In genomic region chr1:126652085-126652484, GRCm38 (mm10) we compare ENCODE assay signal across 19 mouse cellular contexts.
DNase-seq lines count a peak whose midpoint lies in the region; ATAC-seq and TF ChIP-seq lines count a peak whose summit lies in the region.
"Had no signal": no experiment of that assay in that cellular context is flagged by ENCODE, and none has a peak within 500 bp of the region (broad histone marks: within the 10 kb centered on the region; RNA-seq: fewer than 3 reads in every experiment).

No protein-coding gene starts in this region.

- peak; percentile 34; the same call in 1 of the 2 replicates for ATAC-seq in intestine, embryonic 16.5 days
- ATAC-seq in intestine, embryonic 15.5 days = no peak
- ATAC-seq in intestine, postnatal 0 days = peak; percentile 63
- ATAC-seq in liver, embryonic 15.5 days (ENCODE audit: insufficient read depth) = peak; percentile 66
- ATAC-seq: forebrain, embryonic 14.5 days had no signal

- no peaks in the 10 kb centered on the region for H3K4me1 ChIP-seq in intestine, embryonic 16.5 days (ENCODE audit: control insufficient read depth, insufficient read depth, low read length)
- no peaks in the 10 kb centered on the region for H3K4me1 ChIP-seq in intestine, embryonic 15.5 days (replicated peaks)
- no peaks in the 10 kb centered on the region; the same call in 1 of the 2 replicates for H3K4me1 ChIP-seq in intestine, postnatal 0 days (replicated peaks; ENCODE audit: control insufficient read depth, insufficient read depth, low read length)
- peaks cover 28% of the 10 kb centered on the region for H3K4me1 ChIP-seq in liver, embryonic 15.5 days (replicated peaks)
- H3K4me1 ChIP-seq: embryonic facial prominence, embryonic 10.5 days had no signal

- DNase-seq in spleen, postnatal 10 days (ENCODE audit: low spot score in 2 of 2) = no peak
- no peak for DNase-seq in embryo, embryonic 11 days
- DNase-seq in layer of hippocampus, adult 8-10 months (ENCODE audit: low spot score in 2 of 2) = no peak
- DNase-seq: adrenal gland, postnatal 10 days; cerebellum, adult 11-12 months; cerebellum, adult 9-10 months; cerebellum, postnatal 36 days; gastrocnemius, adult 2 months; gastrocnemius, postnatal 25 days had no signal

- no peaks in the 10 kb centered on the region for H3K27me3 ChIP-seq in intestine, embryonic 16.5 days (replicated peaks; ENCODE audit: control insufficient read depth, insufficient read depth, low read length)
- H3K27me3 ChIP-seq in intestine, embryonic 15.5 days (replicated peaks) = no peaks in the 10 kb centered on the region
- no peaks in the 10 kb centered on the region for H3K27me3 ChIP-seq in intestine, postnatal 0 days (replicated peaks; ENCODE audit: control insufficient read depth, insufficient read depth, low read length)
- no peaks in the 10 kb centered on the region for H3K27me3 ChIP-seq in liver, embryonic 15.5 days
- H3K27me3 ChIP-seq: heart, embryonic 15.5 days had no signal

- no peaks in the 10 kb centered on the region for H3K36me3 ChIP-seq in intestine, embryonic 16.5 days (ENCODE audit: control insufficient read depth, insufficient read depth, low read length)
- H3K36me3 ChIP-seq in intestine, embryonic 15.5 days = no peaks in the 10 kb centered on the region
- no peaks in the 10 kb centered on the region for H3K36me3 ChIP-seq in intestine, postnatal 0 days (ENCODE audit: control insufficient read depth, insufficient read depth)
- no peaks in the 10 kb centered on the region for H3K36me3 ChIP-seq in liver, embryonic 15.5 days (replicated peaks)
- H3K36me3 ChIP-seq: embryonic facial prominence, embryonic 10.5 days; heart, embryonic 15.5 days; hindbrain, embryonic 10.5 days had no signal

- no peak overlapping the region for H3K4me3 ChIP-seq in intestine, embryonic 16.5 days (ENCODE audit: low read length)
- no peak overlapping the region for H3K4me3 ChIP-seq in intestine, embryonic 15.5 days (replicated peaks)
- no peak overlapping the region for H3K4me3 ChIP-seq in intestine, postnatal 0 days (ENCODE audit: low read depth, low read length)
- H3K4me3 ChIP-seq in liver, embryonic 15.5 days (replicated peaks) = no peak overlapping the region
- H3K4me3 ChIP-seq: embryonic facial prominence, embryonic 10.5 days; gastrocnemius, adult 2 months; heart, embryonic 15.5 days; hindbrain, embryonic 10.5 days had no signal

- H3K9ac ChIP-seq in intestine, embryonic 16.5 days (ENCODE audit: low read depth, low read length) = no peak overlapping the region
- no peak overlapping the region for H3K9ac ChIP-seq in intestine, embryonic 15.5 days
- H3K9ac ChIP-seq in intestine, postnatal 0 days (ENCODE audit: low read depth, low read length) = no peak overlapping the region
- no peak overlapping the region for H3K9ac ChIP-seq in liver, embryonic 15.5 days
- H3K9ac ChIP-seq: heart, embryonic 15.5 days; hindbrain, embryonic 14.5 days had no signal

- H3K27ac ChIP-seq in intestine, embryonic 16.5 days (ENCODE audit: low read length) = peak overlapping the region; percentile 70; the same call in 1 of the 2 replicates
- no peak overlapping the region for H3K27ac ChIP-seq in intestine, embryonic 15.5 days
- 0 out of 2 replicates have a peak overlapping the region, but pooled peaks have one; percentile 64 for H3K27ac ChIP-seq in intestine, postnatal 0 days (ENCODE audit: low read depth, low read length)
- no peak overlapping the region; the same call in 1 of the 2 replicates for H3K27ac ChIP-seq in liver, embryonic 15.5 days (replicated peaks)
- H3K27ac ChIP-seq: embryonic facial prominence, embryonic 10.5 days; gastrocnemius, adult 2 months; heart, embryonic 15.5 days; hindbrain, embryonic 10.5 days; hindbrain, embryonic 14.5 days had no signal

- TF ChIP-seq CTCF in intestine, postnatal 0 days (IDR thresholded peaks at IDR 0.05; ENCODE audit: low read depth) = no peak

- 49% methylated on average over 2 of the region's 2 CpGs for WGBS in intestine, embryonic 16.5 days
- 56% methylated on average over 2 of the region's 2 CpGs for WGBS in intestine, embryonic 15.5 days
- WGBS in intestine, postnatal 0 days = 39% methylated on average over 2 of the region's 2 CpGs
- 47% methylated on average over 2 of the region's 2 CpGs for WGBS in liver, embryonic 15.5 days (ENCODE audit: insufficient replicate concordance)

- H3K9me3 ChIP-seq in intestine, embryonic 16.5 days (ENCODE audit: control insufficient read depth, low read length) = no peaks in the 10 kb centered on the region
- no peaks in the 10 kb centered on the region for H3K9me3 ChIP-seq in intestine, embryonic 15.5 days
- H3K9me3 ChIP-seq in intestine, postnatal 0 days (ENCODE audit: control insufficient read depth) = no peaks in the 10 kb centered on the region
- no peaks in the 10 kb centered on the region for H3K9me3 ChIP-seq in liver, embryonic 15.5 days (replicated peaks)
- H3K9me3 ChIP-seq: embryonic facial prominence, embryonic 10.5 days; heart, embryonic 15.5 days; hindbrain, embryonic 10.5 days had no signal

- H3K4me2 ChIP-seq in intestine, embryonic 16.5 days (ENCODE audit: low read depth, low read length) = no peak overlapping the region
- no peak overlapping the region for H3K4me2 ChIP-seq in intestine, embryonic 15.5 days (replicated peaks)
- no peak overlapping the region for H3K4me2 ChIP-seq in intestine, postnatal 0 days (replicated peaks; ENCODE audit: low read depth)
- no peak overlapping the region for H3K4me2 ChIP-seq in liver, embryonic 15.5 days
- H3K4me2 ChIP-seq: heart, embryonic 11.5 days; heart, embryonic 15.5 days; hindbrain, embryonic 14.5 days had no signal

Comparison
In these comparisons a context has a peak if more than half of its experiments do, and no peak if none do; other contexts are left out.
1. H3K27ac ChIP-seq: peak in intestine, embryonic 16.5 days (single experiment) and intestine, postnatal 0 days (single experiment); none in intestine, embryonic 15.5 days (single experiment) and liver, embryonic 15.5 days (single experiment).